Mouse (Mus musculus) cerebellum, adult 9-11 months (tissue): ENCODE measurements around the gene Ccl26.
"Not testable (repeated sequence)": the region's sequence is repeated elsewhere in the genome, so short reads cannot be mapped to it uniquely, and the experiment has no call there.

ENCODE experiments used
- DNase-seq: peaks from one replicate; pipeline ENCODE4 v3.0.0; 2022

Gene Ccl26

GRCm38 (mm10) chr5:135563469-135563868 lies at the start of gene Ccl26:
Ccl26 (minus strand) TSS chr5:135563569.
- DNase-seq, result no peak

- no peak for DNase-seq
These were observed 46.4 kb upstream of the Ccl26 start for GRCm38 (mm10) chr5:135609794-135610193.

DNA sequence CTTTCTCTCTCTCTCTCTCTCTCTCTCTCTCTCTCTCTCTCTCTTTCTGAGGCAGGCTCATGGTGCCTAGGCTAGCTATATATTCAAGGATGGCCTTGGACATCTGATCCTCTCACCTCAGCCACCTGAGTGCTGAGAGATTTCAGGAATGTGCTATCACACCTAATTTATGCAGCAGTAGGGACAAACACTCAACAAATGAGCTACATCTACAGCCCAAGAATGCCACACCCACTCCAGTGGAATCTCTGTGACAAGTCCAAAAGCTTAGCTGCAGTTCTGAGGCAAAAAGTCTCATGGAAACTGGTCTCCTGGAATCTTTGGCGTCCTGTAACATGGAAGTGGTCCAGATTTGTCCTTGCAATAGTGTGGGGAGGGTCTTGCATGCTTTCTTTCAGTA lies 44.2 kb upstream of the Ccl26 start:
- DNase-seq, result no peak

DNA sequence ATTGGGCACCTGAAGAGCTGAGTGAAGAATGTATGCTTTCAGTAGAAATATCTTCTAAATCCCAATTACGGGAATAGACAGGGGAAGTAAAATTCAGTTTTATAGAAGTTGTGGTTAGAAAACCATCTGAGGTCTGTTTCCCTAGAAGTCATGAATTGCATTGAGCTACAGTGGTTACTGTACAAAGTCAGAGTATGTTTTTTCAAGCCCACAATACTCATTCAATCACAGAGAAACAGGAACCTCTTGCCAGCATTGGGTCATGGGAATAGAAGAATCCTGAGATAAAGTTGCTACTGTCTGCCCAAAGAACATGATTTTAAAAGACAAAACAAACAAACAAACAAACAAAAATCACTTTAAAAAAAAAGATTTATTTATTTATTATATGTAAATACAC lies 43.3 kb upstream of the Ccl26 start:
- not testable (repeated sequence) for DNase-seq

GRCm38 (mm10) chr5:135604643-135605042 lies 41.3 kb upstream of the Ccl26 start:
- not testable (repeated sequence) for DNase-seq

DNA sequence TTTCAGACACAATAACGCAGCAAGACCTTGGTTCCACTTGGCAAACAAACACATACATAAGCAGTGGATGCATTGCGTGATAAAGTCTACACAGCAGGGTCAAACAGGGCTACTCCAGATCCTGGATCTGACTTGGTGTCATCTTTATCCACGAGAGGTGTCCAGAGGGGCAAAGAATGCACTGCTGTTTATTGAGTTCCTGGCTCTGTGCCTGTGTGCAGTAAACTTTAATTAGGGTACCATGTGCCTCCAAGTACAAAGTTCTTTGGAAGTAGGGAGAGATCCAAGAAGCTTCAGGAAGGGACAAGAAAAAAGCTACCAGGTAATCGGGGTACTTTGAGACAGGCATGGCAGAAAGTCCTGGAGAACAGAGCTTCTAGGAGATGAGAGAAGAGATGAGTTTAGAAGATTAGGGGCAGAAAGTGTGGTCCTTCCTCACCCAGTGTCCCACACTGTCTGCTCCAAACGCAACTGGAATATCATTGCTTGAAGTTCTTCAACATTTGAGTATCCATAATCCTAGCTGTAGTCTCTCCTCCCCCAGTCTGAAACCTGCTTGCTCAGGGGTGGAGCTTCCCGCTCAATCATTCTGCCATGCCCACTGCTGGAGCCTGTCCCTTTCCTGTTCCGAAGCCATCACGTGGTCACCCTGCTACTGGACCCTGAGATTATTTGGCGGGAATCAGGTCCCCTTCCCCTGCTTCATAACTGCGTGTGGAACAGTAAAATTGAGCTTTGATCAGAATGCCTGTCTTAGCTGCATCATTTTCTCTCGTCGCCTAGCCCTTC lies 26.8 kb upstream of the Ccl26 start:
- no peak for DNase-seq

GRCm38 (mm10) chr5:135587764-135588163 lies 24.4 kb upstream of the Ccl26 start:
- DNase-seq, result no peak

DNA sequence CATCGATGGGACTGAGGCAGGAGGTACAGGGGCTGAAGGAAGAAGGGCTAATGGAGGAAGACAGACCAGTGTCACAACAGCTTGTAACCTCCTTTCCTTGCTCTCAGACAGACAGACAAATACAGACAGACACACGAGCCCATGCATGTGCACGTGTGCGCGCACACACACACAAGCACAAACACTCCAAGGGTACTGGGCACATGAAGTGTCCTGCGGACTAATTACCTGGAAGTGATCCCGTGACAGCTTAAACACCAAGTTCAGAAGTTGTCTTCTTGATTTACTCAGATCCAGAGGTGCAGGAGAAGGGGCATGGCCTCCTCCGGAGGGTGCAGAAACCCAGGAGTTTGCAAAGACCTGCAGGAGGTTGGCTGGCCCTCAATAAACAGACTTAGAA lies 22.3 kb upstream of the Ccl26 start:
- no peak for DNase-seq

- DNase-seq, result no peak
These were observed 19.0 kb upstream of the Ccl26 start for GRCm38 (mm10) chr5:135582330-135582729.

DNA sequence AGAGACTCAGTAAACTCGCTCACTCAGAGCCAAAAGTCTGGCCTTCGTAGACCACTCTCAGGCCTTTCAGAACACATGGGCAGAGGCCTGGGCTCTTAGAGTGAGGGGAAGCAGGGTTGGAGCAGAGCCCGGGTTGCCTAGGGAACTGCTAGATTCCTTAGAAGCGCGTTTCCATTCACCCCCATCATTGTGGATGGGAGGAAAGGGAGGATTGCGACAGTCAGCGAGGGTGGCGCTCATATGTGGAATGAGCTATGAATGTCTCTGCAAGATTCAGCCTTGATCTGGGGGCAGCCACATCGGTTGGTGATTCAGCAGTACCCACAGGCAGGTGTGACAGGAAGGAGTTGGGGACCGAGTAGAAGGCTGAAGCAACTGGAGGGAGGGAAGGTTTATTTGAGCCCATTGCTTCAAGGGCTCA lies 16.0 kb upstream of the Ccl26 start:
- DNase-seq, result no peak

DNA sequence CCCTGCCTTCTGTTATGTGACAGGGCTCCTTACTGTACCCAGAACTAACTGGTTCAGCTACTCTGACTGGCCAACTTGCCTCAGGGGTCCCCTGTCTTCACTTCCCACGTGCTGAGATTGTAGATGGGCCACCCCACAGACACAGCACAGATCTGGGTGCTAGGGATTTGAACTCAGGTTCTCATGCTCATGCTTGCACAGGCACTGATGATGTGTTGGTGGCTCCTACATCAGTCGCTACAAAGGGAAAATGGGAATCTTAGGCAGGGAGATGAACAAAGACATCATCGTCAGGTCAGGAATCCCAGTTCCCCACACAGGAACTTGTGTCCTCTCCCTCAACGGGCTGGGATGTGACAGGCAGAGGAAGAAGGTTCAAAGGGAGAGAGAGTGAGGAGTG lies 12.7 kb upstream of the Ccl26 start:
- no peak for DNase-seq

DNA sequence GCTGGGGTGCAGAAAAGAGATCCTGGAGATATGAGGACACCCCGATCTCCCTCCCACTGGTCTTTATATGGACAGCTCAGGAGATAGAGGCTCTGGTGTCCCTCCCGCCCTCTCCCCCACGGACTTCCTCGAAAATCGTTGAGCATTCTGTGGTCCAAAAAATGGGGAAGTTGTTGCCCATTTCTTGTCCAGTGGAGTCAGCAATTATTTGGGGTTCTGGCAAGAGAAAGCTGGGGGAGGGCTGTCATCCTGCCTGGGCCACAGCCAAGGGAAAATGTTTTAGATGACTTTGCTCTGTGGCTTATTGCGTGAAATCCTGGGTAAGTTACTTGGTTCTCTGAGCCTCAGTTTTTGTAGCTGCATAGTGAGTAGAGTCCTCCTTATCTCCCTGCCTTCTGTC lies 9.6 kb upstream of the Ccl26 start, which contains the start of gene Ccl24:
Gene Ccl24, minus strand, starts transcription at position 44 of the 400 bp plus-strand sequence.
- no peak for DNase-seq

- DNase-seq, result no peak
These were observed 5.3 kb upstream of the Ccl26 start for GRCm38 (mm10) chr5:135568698-135569097.

GRCm38 (mm10) chr5:135567556-135568265 lies 4.3 kb upstream of the Ccl26 start:
- no peak for DNase-seq

- DNase-seq, result no peak
These were observed 5.7 kb downstream of the Ccl26 start for GRCm38 (mm10) chr5:135557671-135558070.

DNA sequence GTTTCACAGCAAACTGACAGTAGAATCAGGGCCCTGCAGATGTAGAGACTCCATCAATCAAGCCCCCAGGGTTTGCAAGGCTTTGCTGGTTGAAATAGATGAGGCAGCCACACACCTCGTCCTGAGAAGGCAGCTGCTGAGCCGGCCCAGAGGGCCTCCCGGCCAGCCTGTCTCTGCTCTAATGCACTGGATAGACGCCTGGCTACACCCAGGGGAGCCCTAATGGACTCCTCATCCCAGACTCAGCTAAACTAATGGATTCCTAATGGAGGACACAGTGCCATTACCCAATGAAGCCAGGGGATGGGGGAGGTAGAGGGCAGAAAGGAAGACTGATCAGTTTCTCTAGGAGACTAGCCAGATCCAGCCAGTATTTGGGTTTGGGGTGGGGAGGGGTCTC lies 6.3 kb downstream of the Ccl26 start:
- no peak for DNase-seq

- DNase-seq, result no peak
These were observed 7.1 kb downstream of the Ccl26 start for GRCm38 (mm10) chr5:135556259-135556658.

DNA sequence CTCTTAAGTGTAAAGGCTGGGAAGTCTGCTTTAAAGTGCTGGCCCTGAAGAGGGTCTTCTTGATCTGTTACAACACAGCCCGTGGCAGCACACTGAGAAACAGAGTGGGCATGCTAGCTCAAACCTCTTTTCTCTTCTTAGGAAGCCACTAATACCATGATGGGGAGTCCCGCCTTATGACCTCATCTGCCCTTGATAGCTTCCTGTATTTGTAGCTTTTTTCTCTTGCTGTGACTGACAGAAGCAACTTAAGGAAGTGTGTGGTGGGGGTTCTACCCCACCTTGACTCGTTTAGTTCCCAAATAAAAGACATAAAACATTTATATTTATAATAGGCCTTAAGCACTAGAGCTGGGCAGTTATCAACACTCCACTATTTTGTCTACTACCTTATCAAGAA lies 11.8 kb downstream of the Ccl26 start:
- no peak for DNase-seq

- DNase-seq, result no peak
These were observed 12.5 kb downstream of the Ccl26 start for GRCm38 (mm10) chr5:135550910-135551309.

- DNase-seq, result no peak
These were observed 15.4 kb downstream of the Ccl26 start for GRCm38 (mm10) chr5:135547990-135548389.

GRCm38 (mm10) chr5:135544865-135545797 lies 18.2 kb downstream of the Ccl26 start, which contains the start of gene Hip1:
Hip1 (minus strand) TSS chr5:135545120.
- DNase-seq, result peak; percentile 100

GRCm38 (mm10) chr5:135544032-135544558 lies 19.3 kb downstream of the Ccl26 start:
- peak; percentile 58 for DNase-seq

- DNase-seq, result no peak
These were observed 25.6 kb downstream of the Ccl26 start for GRCm38 (mm10) chr5:135537794-135538214.
